Mouse (Mus musculus): ENCODE results near the gene Pdcd2l. TPM values are rescaled to one million over a fixed set of nuclear protein-coding genes. Genes with fewer than 3 reads are reported as not detected.

The Pdcd2l gene
- polyA plus RNA-seq, 1 experiment: 15.2 TPM

DNA sequence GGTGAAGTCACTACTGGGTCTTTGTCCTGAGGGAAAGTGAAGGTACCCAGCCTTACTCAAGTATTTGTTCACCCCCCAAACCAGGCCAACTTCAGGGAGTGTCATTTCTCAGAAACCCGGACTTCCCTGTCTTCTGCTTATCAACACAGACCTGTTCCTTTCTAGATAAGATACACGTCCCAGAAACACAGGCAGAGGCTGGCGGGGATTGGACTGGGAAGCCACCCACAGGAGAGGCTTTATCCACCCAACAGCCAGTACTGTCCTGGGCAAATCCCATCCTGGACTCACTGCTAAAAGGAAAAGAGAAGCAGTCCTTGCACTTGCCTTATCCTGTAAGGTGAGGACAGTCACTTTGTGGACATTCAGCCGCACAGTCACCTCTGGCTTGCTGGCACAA, 49.3 kb downstream of the Pdcd2l start:
- no peaks in the 10 kb centered on the region for H3K27me3 ChIP-seq (ENCODE audit: control insufficient read depth, insufficient read depth, low read length)
- TF ChIP-seq POLR2A (IDR thresholded peaks at IDR 0.05; ENCODE audit: low read depth, low read length) (no peak), CTCF (IDR thresholded peaks at IDR 0.05; ENCODE audit: extremely low read depth, insufficient read length, insufficient replicate concordance, low read depth, low read length) (no peak)
- H3K4me1 ChIP-seq (ENCODE audit: control insufficient read depth, insufficient read depth, insufficient read length, low read length): peaks cover 6% of the 10 kb centered on the region
- H3K36me3 ChIP-seq (ENCODE audit: control insufficient read depth, insufficient read depth, low read length): peaks cover 78% of the 10 kb centered on the region
- 50% methylated on average over 4 of the region's 4 CpGs for WGBS
- H3K4me3 ChIP-seq (ENCODE audit: low read depth, low read length): no peak overlapping the region
- H3K27ac ChIP-seq (ENCODE audit: insufficient read depth, low read depth, low read length): peak overlapping the region; percentile 46

DNA sequence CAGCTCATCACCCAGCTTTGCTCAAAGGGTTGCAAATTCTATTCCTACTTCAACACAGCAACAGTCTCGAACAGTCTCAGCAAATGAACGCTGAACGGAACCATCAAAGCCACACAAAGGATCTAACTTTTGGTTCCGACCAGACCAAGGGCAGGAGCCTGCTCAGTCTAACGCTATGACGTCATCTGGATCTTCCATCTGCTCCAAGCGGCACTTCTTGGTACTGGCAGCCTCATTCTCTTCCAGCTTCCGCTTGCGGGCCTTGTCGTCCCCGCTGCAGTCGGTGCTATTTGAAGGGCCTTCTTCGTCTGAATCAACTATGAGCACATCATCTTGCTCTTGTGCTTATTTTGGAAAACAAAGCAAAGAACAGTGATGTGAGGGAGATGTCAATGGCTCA, 55.3 kb downstream of the Pdcd2l start:
- no peaks in the 10 kb centered on the region for H3K4me1 ChIP-seq (ENCODE audit: control insufficient read depth, insufficient read depth, insufficient read length, low read length)
- no peaks in the 10 kb centered on the region for H3K27me3 ChIP-seq (ENCODE audit: control insufficient read depth, insufficient read depth, low read length)
- WGBS: 95% methylated on average over 13 of the region's 13 CpGs
- H3K4me3 ChIP-seq (ENCODE audit: low read depth, low read length): no peak overlapping the region
- TF ChIP-seq POLR2A (IDR thresholded peaks at IDR 0.05; ENCODE audit: low read depth, low read length): no peak
- H3K27ac ChIP-seq (ENCODE audit: insufficient read depth, low read depth, low read length): no peak overlapping the region
- H3K36me3 ChIP-seq (ENCODE audit: control insufficient read depth, insufficient read depth, low read length): peaks cover 50% of the 10 kb centered on the region

DNA sequence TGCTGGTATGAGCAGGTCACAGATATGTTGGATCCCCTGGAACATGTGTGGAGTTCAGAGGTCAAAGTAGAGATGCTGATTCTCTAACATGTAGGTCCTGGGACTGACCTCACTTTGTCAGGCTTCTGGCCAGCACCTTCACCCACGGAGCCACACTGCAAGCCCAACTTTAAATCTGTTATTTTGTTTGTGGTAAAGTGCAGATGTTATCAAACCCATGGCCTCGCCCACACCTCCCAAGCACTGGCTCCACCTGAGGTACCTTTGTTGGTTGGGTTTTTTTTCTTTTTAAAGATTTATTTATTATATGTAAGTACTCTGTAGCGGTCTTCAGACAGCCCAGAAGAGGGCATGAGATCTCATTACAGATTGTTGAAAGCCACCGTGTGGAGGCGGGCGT, 57.0 kb downstream of the Pdcd2l start:
- Histone ChIP-seq H3K4me1 (ENCODE audit: control insufficient read depth, insufficient read depth, insufficient read length, low read length) (no peaks in the 10 kb centered on the region), H3K4me3 (ENCODE audit: low read depth, low read length) (no peak overlapping the region), H3K27me3 (ENCODE audit: control insufficient read depth, insufficient read depth, low read length) (no peaks in the 10 kb centered on the region), H3K27ac (ENCODE audit: insufficient read depth, low read depth, low read length) (no peak overlapping the region), H3K36me3 (ENCODE audit: control insufficient read depth, insufficient read depth, low read length) (peaks cover 38% of the 10 kb centered on the region)
- TF ChIP-seq POLR2A (IDR thresholded peaks at IDR 0.05; ENCODE audit: low read depth, low read length) (no peak), CTCF (IDR thresholded peaks at IDR 0.05; ENCODE audit: extremely low read depth, insufficient read length, insufficient replicate concordance, low read depth, low read length) (no peak)
- WGBS: 81% methylated on average over 6 of the region's 6 CpGs

Other genes with a start within 250 kb of the Pdcd2l start
- gene Scgb2b27, start 182.7 kb downstream of the Pdcd2l start, polyA plus RNA-seq (2012; rRNA removed): not detected in 2 replicates
- not detected in 2 replicates for gene Scgb1b27, start 175.2 kb downstream of the Pdcd2l start, polyA plus RNA-seq (2012; rRNA removed)
- gene Scgb1b30, start 101.2 kb downstream of the Pdcd2l start, polyA plus RNA-seq (2012; rRNA removed): not detected in 2 replicates
- gene Wtip, start 63.4 kb downstream of the Pdcd2l start, polyA plus RNA-seq (2012; rRNA removed): 10.6 and 12.7 TPM in 2 replicates
- gene Uba2, start 27.1 kb downstream of the Pdcd2l start, polyA plus RNA-seq (2012; rRNA removed): 6.6 and 13.2 TPM in 2 replicates
- gene Gpi1, start 33.7 kb upstream of the Pdcd2l start, polyA plus RNA-seq (2012; rRNA removed): 291 and 420 TPM in 2 replicates
- not detected in 2 replicates for gene Gm6096, start 54.4 kb upstream of the Pdcd2l start, polyA plus RNA-seq (2012; rRNA removed)
- gene 4931406P16Rik, start 116.9 kb upstream of the Pdcd2l start, polyA plus RNA-seq (2012; rRNA removed): 7.5 and 15.8 TPM in 2 replicates
- gene Lsm14a, start 196.7 kb upstream of the Pdcd2l start, polyA plus RNA-seq (2012; rRNA removed): 11.4 and 25.3 TPM in 2 replicates